Mouse (Mus musculus) left cerebral cortex, postnatal 14 days (tissue): Measurements from ENCODE around the gene Gm14409. TPM values are rescaled to one million over a fixed set of nuclear protein-coding genes. Genes with fewer than 3 reads are reported as not detected.
"Not testable (repeated sequence)": the region's sequence is repeated elsewhere in the genome, so short reads cannot be mapped to it uniquely, and the experiment has no call there.

Experiments used
- DNase-seq, 2 experiments: peaks; one replicate each; pipeline ENCODE4 v3.0.0; 2021 to 2022; ENCODE audit warnings: low spot score in 2 of 2, mixed read lengths in 1 of 2
- intact Hi-C: fragments of 180-260 bp; cut with DNase I; formaldehyde crosslinking; loops from one replicate; pipeline ENCODE4 v1.15.1; 2025
- long read RNA-seq, 2 experiments: library from polyadenylated mRNA; stranded (forward); transcript quantifications; one replicate each; pipeline ENCODE4 v2.0.0; 2021
- total RNA-seq, 2 experiments: library from RNA; stranded (reverse); gene quantifications; 2 replicates each; pipeline ENCODE4 v1.2.3; 2021

Gene Gm14409
- 1 to 10 TPM in 1 of 2 experiments, under 1 TPM in 1; 0.75 to 1.2 TPM for total RNA-seq
- long read RNA-seq, experiment 1 = 0 reads
- long read RNA-seq, experiment 2 = 0 reads

GRCm38 (mm10) chr2:177266936-177267335 lies at the start of gene Gm14409:
Gm14409 (minus strand) TSS chr2:177267036.
- intact Hi-C loops, DNase-seq: not testable (repeated sequence)

- DNase-seq, intact Hi-C loops: not testable (repeated sequence)
These were observed 42.8 kb upstream of the Gm14409 start for GRCm38 (mm10) chr2:177309627-177310026.

DNA sequence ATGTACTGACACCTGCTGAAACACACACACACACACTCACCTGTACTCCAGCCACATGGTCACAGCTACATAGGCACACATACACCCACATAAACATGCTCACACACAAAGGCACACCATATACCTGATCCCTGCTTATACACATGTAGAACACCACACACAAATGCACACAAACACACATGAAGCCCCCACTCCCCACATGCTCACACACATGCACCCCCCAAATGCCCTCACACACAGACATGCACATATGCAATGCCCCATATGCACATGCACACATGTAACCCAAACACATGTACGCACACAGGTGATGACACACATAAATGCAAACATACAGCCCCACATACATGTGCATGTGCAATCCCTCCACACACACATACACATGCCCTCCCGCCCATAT lies 38.1 kb upstream of the Gm14409 start:
- DNase-seq, intact Hi-C loops: not testable (repeated sequence)

- intact Hi-C loops, DNase-seq: not testable (repeated sequence)
These were observed 16.9 kb upstream of the Gm14409 start for GRCm38 (mm10) chr2:177283701-177284100.

DNA sequence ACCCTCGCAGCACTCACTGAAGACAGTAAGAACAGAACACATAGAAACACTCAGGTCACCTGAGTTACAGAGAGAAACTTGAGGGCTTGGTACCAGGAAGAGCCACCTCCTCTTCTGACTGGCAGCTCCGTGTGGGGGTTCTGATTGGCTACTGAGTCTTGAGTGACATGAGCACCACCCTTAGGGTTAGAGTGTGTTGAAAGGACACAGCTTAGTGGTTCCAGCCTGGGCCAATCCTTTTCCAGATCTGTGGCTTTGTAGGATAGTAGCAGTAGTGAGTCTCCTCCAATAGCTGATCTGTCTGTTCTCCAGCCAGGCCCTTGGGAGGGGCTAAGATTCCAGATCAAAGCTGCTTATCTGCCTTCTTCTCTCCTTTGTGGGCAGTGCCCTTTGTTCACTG lies 10.9 kb upstream of the Gm14409 start:
- intact Hi-C loops = not testable (repeated sequence)

GRCm38 (mm10) chr2:177272237-177272636 lies 5.4 kb upstream of the Gm14409 start:
- DNase-seq, intact Hi-C loops: not testable (repeated sequence)

More for the DNA sequence above, 10.9 kb upstream of the Gm14409 start:
- DNase-seq = not testable (repeated sequence)

DNA sequence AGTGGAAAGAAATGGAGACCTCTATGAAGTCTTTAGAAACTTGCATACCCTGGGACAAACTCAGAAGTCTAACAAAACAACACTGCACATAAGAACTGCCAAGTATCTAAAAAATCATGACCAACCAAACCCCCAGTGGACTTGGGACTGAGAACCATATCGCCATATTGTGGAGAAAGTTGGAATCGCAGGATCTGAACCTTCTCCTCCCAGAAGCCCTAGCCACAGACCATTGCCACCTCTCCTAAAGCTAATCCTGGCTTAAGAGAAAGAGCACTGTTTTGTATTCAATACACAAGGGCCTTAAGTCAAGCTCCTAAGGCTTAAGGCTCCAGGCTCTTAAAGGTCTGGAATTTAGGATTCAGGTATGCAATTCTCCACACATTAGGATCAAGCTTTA lies 19.4 kb downstream of the Gm14409 start:
- intact Hi-C loops = loop anchor here (10.0 kb wide), 1 partner anchor 587 kb away; no protein-coding TSS in a partner anchor
- DNase-seq = not testable (repeated sequence)

DNA sequence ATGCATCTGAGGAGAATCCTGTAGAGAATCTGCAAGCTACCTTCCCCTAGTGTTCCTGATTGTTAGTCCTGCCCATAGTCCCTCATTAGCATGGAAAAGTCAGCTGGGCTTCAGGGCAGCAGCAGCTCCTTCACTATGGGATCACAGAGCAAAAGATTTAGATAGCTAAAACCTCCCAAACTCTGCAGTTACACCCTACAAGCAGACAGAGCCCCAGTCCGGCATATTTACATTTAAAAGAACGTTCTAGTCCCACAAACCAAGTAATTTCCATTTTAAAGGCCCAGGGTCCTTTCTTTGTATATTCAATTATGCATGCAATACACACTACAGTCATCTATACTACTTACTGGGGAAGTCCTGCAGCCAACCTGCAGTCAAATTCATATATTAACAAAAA lies 36.4 kb downstream of the Gm14409 start:
- DNase-seq, intact Hi-C loops: not testable (repeated sequence)

Other genes starting within 250 kb of the Gm14409 start
- 1 to 10 TPM in 1 of 2 experiments, under 1 TPM in 1; 0.93 to 1.1 TPM for gene Gm14401, start 192.7 kb downstream of the Gm14409 start, total RNA-seq
- 10 to 100 TPM; 42.0 to 43.8 TPM for gene Gm14410, start 60.6 kb downstream of the Gm14409 start, total RNA-seq
- gene Gm14412, start 57.3 kb upstream of the Gm14409 start, total RNA-seq = 1 to 10 TPM; 2.4 to 2.5 TPM
- 10 to 100 TPM; 24.7 to 26.6 TPM for gene Gm14418, start 131.3 kb upstream of the Gm14409 start, total RNA-seq
- gene Zfp970, start 197.7 kb upstream of the Gm14409 start, total RNA-seq = 10 to 100 TPM; 20.1 to 22.6 TPM
- 10 to 100 TPM; 20.9 to 21.9 TPM for gene Gm14403, start 231.2 kb upstream of the Gm14409 start, total RNA-seq